Mouse (Mus musculus): ENCODE measurements at regions not wholly inside any gene's neighbourhood (a gene's known extent, or its start where the extent isn't known, plus 50 kb on each side); places are given as distances from the start of the nearest gene placed in this dataset.
A peak's percentile ranks its signal among the peaks of the same experiment; 100 is the strongest.

DNA sequence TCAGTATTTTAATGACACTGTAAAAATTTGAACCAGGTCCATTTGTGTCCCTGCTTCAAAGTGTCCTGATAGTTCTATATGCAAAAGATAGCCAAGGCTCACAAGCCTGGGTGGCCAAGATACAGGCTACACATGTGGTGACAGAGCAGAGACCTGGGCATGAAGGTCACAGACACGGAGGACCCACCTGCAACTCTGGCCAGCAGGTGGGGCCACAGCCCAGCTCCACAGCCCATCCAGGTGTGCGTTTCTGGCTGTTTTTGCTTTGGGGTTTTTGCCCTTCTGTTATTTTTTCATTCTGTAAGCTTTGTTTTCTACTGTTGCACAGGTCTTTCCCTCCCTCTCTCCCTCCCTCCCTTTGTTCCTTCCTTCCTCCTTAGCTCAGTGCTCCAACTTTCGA is 399.4 kb upstream of the Rora start:
- TF ChIP-seq CTCF (IDR thresholded peaks at IDR 0.05) (peak; percentile 48), EP300 (IDR thresholded peaks at IDR 0.05) (no peak)

All from lung, postnatal 0 days (tissue).